25 mouse cellular contexts compared by ENCODE assay signal in genomic region chr5:37390923-37391322, GRCm38 (mm10). TPM values are rescaled to one million over a fixed set of nuclear protein-coding genes. Genes with fewer than 3 reads are reported as not detected.
A peak's percentile ranks its signal among the peaks of the same experiment; 100 is the strongest.
DNase-seq lines count a peak whose midpoint lies in the region; ATAC-seq and TF ChIP-seq lines count a peak whose summit lies in the region.
"Had no signal": no experiment of that assay in that cellular context is flagged by ENCODE, and none has a peak within 500 bp of the region (broad histone marks: within the 10 kb centered on the region; RNA-seq: fewer than 3 reads in every experiment).

No protein-coding gene starts in this region.

- H3K9ac ChIP-seq in liver, embryonic 14.5 days (replicated peaks): no peak overlapping the region
- H3K9ac ChIP-seq: embryonic facial prominence, embryonic 12.5 days; embryonic facial prominence, embryonic 15.5 days; forebrain, embryonic 12.5 days; forebrain, embryonic 15.5 days; heart, embryonic 12.5 days; heart, embryonic 15.5 days; hindbrain, embryonic 13.5 days had no signal

- no peaks in the 10 kb centered on the region for H3K9me3 ChIP-seq in liver, embryonic 14.5 days (ENCODE audit: control insufficient read depth, low read length)
- H3K9me3 ChIP-seq: embryonic facial prominence, embryonic 12.5 days; embryonic facial prominence, embryonic 15.5 days; forebrain, embryonic 12.5 days; forebrain, embryonic 15.5 days; heart, embryonic 12.5 days; heart, embryonic 15.5 days; hindbrain, embryonic 10.5 days; hindbrain, embryonic 13.5 days had no signal

- peak; percentile 26 for DNase-seq in cerebellum, adult 9-10 months
- no peak for DNase-seq in cerebellum, adult 11 months
- DNase-seq in ovary, adult 18-20 months (ENCODE audit: low spot score): peak; percentile 11
- no peak for DNase-seq in ovary, postnatal 14 days (ENCODE audit: low spot score)
- peak; percentile 6 to 26 (median 9) for DNase-seq in liver, embryonic 14.5 days (ENCODE audit: low read depth in 3 of 3, low spot score in 3 of 3)
- DNase-seq in embryo, embryonic 10 days (ENCODE audit: low spot score): no peak
- DNase-seq in layer of hippocampus, adult 8-10 months (ENCODE audit: low spot score in 2 of 2): no peak
- DNase-seq: adrenal gland, postnatal 10 days; adrenal gland, postnatal 36 days; B cell, adult 2 months; gastrocnemius, postnatal 25 days; heart, adult 18-20 months; heart, postnatal 10 days; heart, postnatal 36 days had no signal

- no peak overlapping the region for H3K4me3 ChIP-seq in liver, embryonic 14.5 days (ENCODE audit: insufficient read depth in 1 of 2, low read depth in 2 of 2, low read length in 2 of 2)
- H3K4me3 ChIP-seq: embryonic facial prominence, embryonic 12.5 days; embryonic facial prominence, embryonic 15.5 days; forebrain, embryonic 12.5 days; forebrain, embryonic 15.5 days; heart, embryonic 12.5 days; heart, embryonic 15.5 days; hindbrain, embryonic 10.5 days; hindbrain, embryonic 13.5 days had no signal

- peaks cover 0 to 4% of the 10 kb centered on the region in 2 experiments; a peak in 2 of 4 replicates for H3K4me1 ChIP-seq in liver, embryonic 14.5 days (replicated peaks; ENCODE audit: control insufficient read depth in 2 of 2, insufficient read depth in 2 of 2, low read length in 1 of 2)
- H3K4me1 ChIP-seq: embryonic facial prominence, embryonic 12.5 days; embryonic facial prominence, embryonic 15.5 days; heart, embryonic 15.5 days had no signal

- peak; percentile 62 for ATAC-seq in liver, embryonic 14.5 days (ENCODE audit: insufficient read depth)
- ATAC-seq: forebrain, embryonic 15.5 days; hindbrain, embryonic 16.5 days; Patski had no signal

- TF ChIP-seq EP300 in liver, embryonic 14.5 days (IDR thresholded peaks at IDR 0.05; ENCODE audit: low read depth): peak; percentile 40; the same call in 1 of the 2 replicates

- no peaks in the 10 kb centered on the region for H3K36me3 ChIP-seq in liver, embryonic 14.5 days (replicated peaks; ENCODE audit: control insufficient read depth, insufficient read depth, low read depth)
- H3K36me3 ChIP-seq: forebrain, embryonic 15.5 days; G1E had no signal

- no peak overlapping the region for H3K4me2 ChIP-seq in liver, embryonic 14.5 days (ENCODE audit: low read depth)
- H3K4me2 ChIP-seq: embryonic facial prominence, embryonic 12.5 days; embryonic facial prominence, embryonic 15.5 days; forebrain, embryonic 12.5 days; forebrain, embryonic 15.5 days; heart, embryonic 12.5 days; heart, embryonic 15.5 days; hindbrain, embryonic 13.5 days had no signal

- H3K27ac ChIP-seq in liver, embryonic 14.5 days: no peak overlapping the region
- H3K27ac ChIP-seq: embryonic facial prominence, embryonic 12.5 days; embryonic facial prominence, embryonic 15.5 days; forebrain, embryonic 12.5 days; forebrain, embryonic 15.5 days; heart, embryonic 15.5 days; hindbrain, embryonic 10.5 days; hindbrain, embryonic 13.5 days had no signal

- no peak for TF ChIP-seq CTCF in liver, embryonic 14.5 days (IDR thresholded peaks at IDR 0.05; ENCODE audit: low read depth)

- no peaks in the 10 kb centered on the region for H3K27me3 ChIP-seq in liver, embryonic 14.5 days (ENCODE audit: control insufficient read depth, insufficient read depth, low read length)
- H3K27me3 ChIP-seq: embryonic facial prominence, embryonic 12.5 days; embryonic facial prominence, embryonic 15.5 days; forebrain, embryonic 12.5 days; forebrain, embryonic 15.5 days; heart, embryonic 12.5 days; heart, embryonic 15.5 days; hindbrain, embryonic 13.5 days; Patski had no signal

- WGBS in liver, embryonic 14.5 days (ENCODE audit: insufficient replicate concordance): 45% methylated on average over 10 of the region's 10 CpGs

RNA-seq across cellular contexts. Expression of gene Evc2, which starts 52.6 kb away (rescaled TPM):
- polyA plus RNA-seq in liver, embryonic 14.5 days (2012; rRNA removed): 2.2 TPM in 2 replicates
- polyA plus RNA-seq in liver, embryonic 14.5 days (2014; fragmentation: Nextera tagmentation; extraction: Ambion mirVana): 0.93 and 1.3 TPM in 2 replicates
- total RNA-seq in layer of hippocampus, adult 8-10 months (2022): 10 to 100 TPM; 20.0 to 28.4 (median 26.3) TPM
- polyA plus RNA-seq: G1E had no signal

RNA-seq across cellular contexts. Expression of gene Evc, which starts 54.2 kb away (rescaled TPM):
- 1.6 and 2.2 TPM in 2 replicates for polyA plus RNA-seq in liver, embryonic 14.5 days (2012; rRNA removed)
- 0.91 and 1.2 TPM in 2 replicates for polyA plus RNA-seq in liver, embryonic 14.5 days (2014; fragmentation: Nextera tagmentation; extraction: Ambion mirVana)
- total RNA-seq in layer of hippocampus, adult 8-10 months (2022): 10 to 100 TPM; 13.9 to 18.7 (median 16.5) TPM
- total RNA-seq: G1E had no signal
- polyA plus RNA-seq: G1E had no signal

Comparison
In these comparisons a context has a peak if more than half of its experiments do, and no peak if none do; other contexts are left out.
1. DNase-seq: peak in cerebellum, adult 9-10 months (single experiment), ovary, adult 18-20 months (single experiment) and liver, embryonic 14.5 days (3 of 3); none in cerebellum, adult 11 months (single experiment), ovary, postnatal 14 days (single experiment), embryo, embryonic 10 days (single experiment) and layer of hippocampus, adult 8-10 months (0 of 2).